Mouse (Mus musculus) liver, embryonic 16.5 days (tissue): ENCODE measurements around the gene Olfr1392. TPM values are rescaled to one million over a fixed set of nuclear protein-coding genes. Genes with fewer than 3 reads are reported as not detected.

Experiments
- ATAC-seq: fragments of 200-750 bp; cut with Nextera tagmentation; 2 replicates; pipeline ENCODE4 v1.8.0; 2017; ENCODE audit warnings: low read depth, mild to moderate bottlenecking, moderate number of reproducible peaks, moderate library complexity
- H3K27ac ChIP-seq: fragments of 300-500 bp; sonication (generic); 2 replicates; pipeline ENCODE4 v1.5.1; 2014; ENCODE audit warnings: mild to moderate bottlenecking, low read length
- H3K27me3 ChIP-seq: fragments of 300-500 bp; sonication (generic); 2 replicates; pipeline ENCODE4 v1.6.1; 2014; ENCODE audit warnings: low read depth, low read length, mixed read lengths; ENCODE audit not compliant: control insufficient read depth, insufficient read depth
- H3K36me3 ChIP-seq: fragments of 300-500 bp; sonication (generic); 2 replicates; pipeline ENCODE4 v1.6.1; 2014; ENCODE audit warnings: mild to moderate bottlenecking; ENCODE audit not compliant: control insufficient read depth, insufficient read depth
- H3K4me1 ChIP-seq: fragments of 300-500 bp; sonication (generic); 2 replicates; pipeline ENCODE4 v1.6.1; 2014; ENCODE audit warnings: low read depth, low read length, mixed read lengths; ENCODE audit not compliant: control insufficient read depth
- H3K4me2 ChIP-seq: fragments of 300-500 bp; sonication (generic); 2 replicates; pipeline ENCODE4 v1.6.1; 2014; ENCODE audit warnings: low read depth, low read length, mixed read lengths
- H3K4me3 ChIP-seq: fragments of 300-500 bp; sonication (generic); 2 replicates; pipeline ENCODE4 v1.5.1; 2014; ENCODE audit warnings: low read depth, mild to moderate bottlenecking, low read length
- H3K9ac ChIP-seq: fragments of 300-500 bp; sonication (generic); 2 replicates; pipeline ENCODE4 v1.6.1; 2014; ENCODE audit warnings: low read depth, low read length
- H3K9me3 ChIP-seq: fragments of 300-500 bp; sonication (generic); replicated peaks from 2 replicates; pipeline ENCODE4 v1.6.1; 2016; ENCODE audit warnings: low read length; ENCODE audit not compliant: control insufficient read depth
- WGBS: fragments of 180-500 bp; shearing (Covaris S2); extraction: QIAGEN DNeasy Blood & Tissue Kit; methylation state at CpG from one replicate; pipeline ENCODE4 v1.1.7; 2014; ENCODE audit not compliant: insufficient replicate concordance; 5-methylcytosine and 5-hydroxymethylcytosine counted together
- polyA plus RNA-seq: library from polyadenylated mRNA; unstranded; fragments of >200 nt; fragmentation: Nextera tagmentation; extraction: Ambion mirVana; gene quantifications from 2 replicates; pipeline ENCODE4 v1.2.1, GENCODE M21; 2015

The Olfr1392 gene
- polyA plus RNA-seq, 1 experiment from 2014 or later = not detected

DNA sequence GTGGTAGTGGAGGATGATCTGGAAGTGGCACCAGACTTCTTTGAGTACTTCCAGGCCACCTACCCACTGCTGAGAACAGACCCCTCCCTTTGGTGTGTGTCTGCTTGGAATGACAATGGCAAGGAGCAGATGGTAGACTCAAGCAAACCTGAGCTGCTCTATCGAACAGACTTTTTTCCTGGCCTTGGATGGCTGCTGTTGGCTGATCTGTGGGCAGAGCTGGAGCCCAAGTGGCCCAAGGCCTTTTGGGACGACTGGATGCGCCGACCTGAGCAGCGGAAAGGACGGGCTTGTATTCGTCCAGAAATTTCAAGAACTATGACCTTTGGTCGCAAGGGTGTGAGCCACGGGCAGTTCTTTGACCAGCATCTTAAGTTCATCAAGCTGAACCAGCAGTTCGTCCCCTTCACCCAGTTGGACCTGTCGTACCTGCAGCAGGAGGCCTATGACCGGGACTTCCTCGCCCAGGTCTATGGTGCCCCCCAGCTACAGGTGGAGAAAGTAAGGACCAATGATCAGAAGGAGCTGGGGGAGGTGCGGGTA, 23.7 kb upstream of the Olfr1392 start:
- ATAC-seq = no peak
- peaks cover 10% of the 10 kb centered on the region for H3K4me1 ChIP-seq
- 89% methylated on average over 14 of the region's 14 CpGs for whole genome bisulfite sequencing
- no peaks in the 10 kb centered on the region for H3K9me3 ChIP-seq
- no peak overlapping the region for H3K4me2 ChIP-seq
- peaks cover 19% of the 10 kb centered on the region for H3K36me3 ChIP-seq
- no peak overlapping the region for H3K4me3 ChIP-seq
- H3K9ac ChIP-seq = no peak overlapping the region
- H3K27me3 ChIP-seq = no peaks in the 10 kb centered on the region
- no peak overlapping the region for H3K27ac ChIP-seq

DNA sequence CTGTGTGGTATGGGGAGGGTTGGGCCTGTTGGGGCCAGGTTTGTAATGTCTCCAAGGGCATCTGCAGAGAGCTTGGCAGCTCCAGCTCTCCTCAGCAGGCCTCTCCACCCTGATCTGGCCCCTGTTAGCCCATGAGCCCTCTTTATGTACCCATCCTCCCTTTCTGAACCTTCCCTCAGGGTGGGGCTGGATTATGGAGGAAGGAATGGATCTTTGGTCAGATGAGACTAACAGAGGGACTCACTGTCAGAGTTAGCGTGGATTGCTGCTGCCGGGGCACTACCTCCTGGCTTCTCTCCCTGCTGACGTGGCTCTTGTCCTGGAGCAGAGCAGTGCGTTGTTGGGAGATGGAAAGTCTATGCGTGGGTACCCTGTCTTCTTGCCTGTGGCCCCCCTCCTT, 22.8 kb upstream of the Olfr1392 start:
- H3K4me3 ChIP-seq = no peak overlapping the region
- no peak overlapping the region for H3K4me2 ChIP-seq
- H3K36me3 ChIP-seq = peaks cover 19% of the 10 kb centered on the region
- H3K9me3 ChIP-seq = no peaks in the 10 kb centered on the region
- no peaks in the 10 kb centered on the region for H3K27me3 ChIP-seq
- WGBS = 81% methylated on average over 5 of the region's 5 CpGs
- no peak overlapping the region for H3K27ac ChIP-seq
- ATAC-seq = no peak
- peaks cover 10% of the 10 kb centered on the region for H3K4me1 ChIP-seq
- H3K9ac ChIP-seq = no peak overlapping the region

DNA sequence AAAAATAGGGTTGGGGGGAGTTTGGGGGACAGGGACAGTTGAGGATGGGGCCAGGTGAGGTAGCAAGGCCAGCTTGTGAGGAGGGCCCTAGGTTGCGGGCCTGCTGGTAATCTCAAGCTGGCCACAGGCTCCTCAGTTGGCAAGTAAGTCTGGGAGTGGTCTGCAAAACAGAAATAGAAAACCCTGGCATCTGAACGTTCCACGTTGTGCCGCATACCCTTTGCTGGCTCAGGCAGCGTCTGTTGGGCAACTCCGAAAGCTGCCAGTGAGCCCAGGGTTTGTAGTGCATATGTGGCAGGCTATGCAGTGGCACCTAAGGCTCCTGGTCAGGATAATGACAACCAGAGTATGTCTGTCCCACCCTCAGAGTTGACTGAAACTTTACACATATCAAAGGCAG, 21.9 kb upstream of the Olfr1392 start:
- 87% methylated on average over 6 of the region's 6 CpGs for WGBS
- no peak overlapping the region for H3K9ac ChIP-seq
- peaks cover 19% of the 10 kb centered on the region for H3K36me3 ChIP-seq
- no peak for ATAC-seq
- no peak overlapping the region for H3K4me2 ChIP-seq
- H3K27me3 ChIP-seq = no peaks in the 10 kb centered on the region
- no peak overlapping the region for H3K4me3 ChIP-seq
- H3K27ac ChIP-seq = no peak overlapping the region
- H3K4me1 ChIP-seq = peaks cover 16% of the 10 kb centered on the region
- H3K9me3 ChIP-seq = no peaks in the 10 kb centered on the region

DNA sequence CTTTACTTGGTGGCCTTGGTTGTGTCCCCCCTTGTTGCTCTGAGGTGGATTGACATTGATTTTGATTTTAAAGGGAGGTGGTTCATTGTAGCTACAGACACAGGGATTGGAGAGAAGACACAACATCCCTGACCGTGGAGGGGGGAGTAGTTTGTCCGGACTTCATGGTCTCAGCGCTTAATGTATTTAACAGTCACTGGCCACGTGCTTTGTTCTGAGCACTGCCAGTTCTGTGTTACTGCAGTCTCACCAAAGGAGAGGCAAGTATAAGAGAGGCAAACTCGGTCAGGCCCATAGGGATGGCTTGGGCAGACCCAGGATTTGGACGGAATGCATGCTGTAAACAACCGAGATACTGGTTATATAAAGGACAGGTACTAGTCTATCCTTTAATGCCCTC, 21.0 kb upstream of the Olfr1392 start:
- no peak overlapping the region for H3K4me3 ChIP-seq
- H3K27ac ChIP-seq = no peak overlapping the region
- ATAC-seq = no peak
- no peaks in the 10 kb centered on the region for H3K27me3 ChIP-seq
- peaks cover 19% of the 10 kb centered on the region for H3K36me3 ChIP-seq
- H3K4me1 ChIP-seq = peaks cover 16% of the 10 kb centered on the region
- H3K9ac ChIP-seq = no peak overlapping the region
- no peak overlapping the region for H3K4me2 ChIP-seq
- no peaks in the 10 kb centered on the region for H3K9me3 ChIP-seq
- WGBS = 83% methylated on average over 7 of the region's 7 CpGs

DNA sequence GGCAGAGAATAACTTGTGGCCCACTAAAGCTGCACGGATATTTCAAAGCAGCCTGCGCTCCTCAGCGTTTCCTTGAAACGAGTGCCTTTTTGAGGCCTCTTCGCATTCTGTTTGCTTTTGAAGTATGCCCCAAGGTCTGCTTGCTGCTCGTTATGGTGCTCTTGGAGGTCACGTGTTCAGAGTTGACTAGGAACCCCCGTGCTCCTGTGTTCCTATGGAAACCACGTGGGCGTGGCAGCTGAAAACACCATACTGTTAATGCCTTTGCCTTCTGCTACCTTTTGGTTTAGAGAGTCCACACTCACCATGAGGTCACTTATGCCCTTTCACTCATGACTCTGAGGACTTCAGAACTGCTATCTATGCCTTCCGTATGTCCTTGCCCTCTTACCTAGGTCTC, 20.5 kb upstream of the Olfr1392 start:
- no peak for ATAC-seq

DNA sequence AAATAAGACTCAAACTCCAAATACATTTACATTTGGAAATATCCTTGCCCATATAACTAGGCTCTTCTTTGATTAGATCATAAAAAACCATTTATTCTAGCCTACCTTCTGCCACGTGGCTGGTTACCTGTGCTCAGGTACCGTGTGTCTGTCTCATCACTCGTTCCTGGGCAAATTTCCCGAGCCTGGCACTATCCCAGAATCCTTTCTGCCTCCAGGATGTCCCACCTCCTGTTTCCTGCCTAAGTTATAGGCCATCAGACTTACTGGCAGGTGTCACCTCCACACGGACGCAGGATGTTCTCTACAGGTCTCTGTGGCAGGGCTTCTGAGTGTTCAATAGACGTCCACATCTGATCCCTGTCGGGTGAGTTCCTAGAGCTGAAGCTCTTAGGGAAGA, 20.0 kb upstream of the Olfr1392 start:
- WGBS = 76% methylated on average over 8 of the region's 8 CpGs
- ATAC-seq = no peak
- Histone ChIP-seq H3K27ac (no peak overlapping the region), H3K9ac (no peak overlapping the region), H3K36me3 (peaks cover 19% of the 10 kb centered on the region), H3K4me3 (no peak overlapping the region), H3K27me3 (no peaks in the 10 kb centered on the region), H3K4me2 (no peak overlapping the region), H3K9me3 (no peaks in the 10 kb centered on the region), H3K4me1 (peaks cover 16% of the 10 kb centered on the region)

More for the DNA sequence above, 20.5 kb upstream of the Olfr1392 start:
- H3K27ac ChIP-seq = no peak overlapping the region
- H3K4me3 ChIP-seq = no peak overlapping the region
- H3K9me3 ChIP-seq = no peaks in the 10 kb centered on the region
- H3K36me3 ChIP-seq = peaks cover 19% of the 10 kb centered on the region
- WGBS = 63% methylated on average over 11 of the region's 11 CpGs
- H3K4me2 ChIP-seq = no peak overlapping the region
- H3K27me3 ChIP-seq = no peaks in the 10 kb centered on the region
- H3K4me1 ChIP-seq = peaks cover 16% of the 10 kb centered on the region
- no peak overlapping the region for H3K9ac ChIP-seq

DNA sequence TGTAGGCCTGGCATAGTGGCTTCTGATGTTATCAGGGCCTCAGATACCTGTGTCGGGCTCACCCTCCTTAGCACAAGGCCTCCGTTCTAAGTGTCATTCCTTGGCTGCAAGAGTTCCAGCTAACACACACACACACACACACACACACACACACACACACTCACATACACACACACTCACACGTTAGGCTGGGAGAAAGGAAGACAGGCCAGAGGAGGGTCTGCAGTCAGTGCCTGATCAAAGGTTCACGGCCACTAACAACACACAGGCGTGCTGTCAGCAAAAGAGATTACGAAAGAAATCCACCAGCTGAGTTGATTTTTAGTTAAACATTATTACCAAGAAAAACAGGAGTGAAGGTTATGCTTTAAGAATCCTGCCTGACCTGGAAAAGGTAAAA, 18.4 kb upstream of the Olfr1392 start:
- ATAC-seq = peak; percentile 80
- H3K9ac ChIP-seq = no peak overlapping the region
- H3K27me3 ChIP-seq = no peaks in the 10 kb centered on the region
- H3K4me1 ChIP-seq = peaks cover 8% of the 10 kb centered on the region
- H3K4me2 ChIP-seq = no peak overlapping the region
- H3K4me3 ChIP-seq = no peak overlapping the region
- H3K9me3 ChIP-seq = no peaks in the 10 kb centered on the region
- H3K36me3 ChIP-seq = peaks cover 5% of the 10 kb centered on the region
- WGBS = 62% methylated on average over 6 of the region's 6 CpGs
- peak overlapping the region; percentile 67 for H3K27ac ChIP-seq

DNA sequence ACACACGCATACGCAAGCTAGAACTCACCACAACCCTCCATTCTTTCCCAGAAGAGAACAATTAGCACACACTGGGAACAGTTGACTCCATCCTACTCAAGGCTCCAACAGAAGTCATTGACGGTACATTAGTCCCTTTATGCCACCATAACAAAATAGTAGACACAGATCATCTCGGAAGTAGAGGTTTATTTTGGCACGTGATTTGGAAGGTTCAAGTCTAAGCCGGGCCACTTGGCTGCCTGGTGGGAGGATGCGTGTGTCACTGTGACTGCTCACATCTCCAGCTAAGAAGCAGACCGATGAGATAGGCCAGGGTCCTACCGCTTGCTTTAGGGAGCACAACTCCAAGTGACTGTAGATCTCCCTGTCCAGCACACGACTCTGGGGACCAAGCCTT, 17.8 kb upstream of the Olfr1392 start:
- ATAC-seq = no peak
- H3K27ac ChIP-seq = peak overlapping the region; percentile 67
- no peak overlapping the region for H3K9ac ChIP-seq
- WGBS = 83% methylated on average over 10 of the region's 10 CpGs
- H3K4me1 ChIP-seq = peaks cover 8% of the 10 kb centered on the region
- H3K36me3 ChIP-seq = no peaks in the 10 kb centered on the region
- no peak overlapping the region for H3K4me2 ChIP-seq
- no peak overlapping the region for H3K4me3 ChIP-seq
- H3K27me3 ChIP-seq = no peaks in the 10 kb centered on the region
- H3K9me3 ChIP-seq = no peaks in the 10 kb centered on the region

DNA sequence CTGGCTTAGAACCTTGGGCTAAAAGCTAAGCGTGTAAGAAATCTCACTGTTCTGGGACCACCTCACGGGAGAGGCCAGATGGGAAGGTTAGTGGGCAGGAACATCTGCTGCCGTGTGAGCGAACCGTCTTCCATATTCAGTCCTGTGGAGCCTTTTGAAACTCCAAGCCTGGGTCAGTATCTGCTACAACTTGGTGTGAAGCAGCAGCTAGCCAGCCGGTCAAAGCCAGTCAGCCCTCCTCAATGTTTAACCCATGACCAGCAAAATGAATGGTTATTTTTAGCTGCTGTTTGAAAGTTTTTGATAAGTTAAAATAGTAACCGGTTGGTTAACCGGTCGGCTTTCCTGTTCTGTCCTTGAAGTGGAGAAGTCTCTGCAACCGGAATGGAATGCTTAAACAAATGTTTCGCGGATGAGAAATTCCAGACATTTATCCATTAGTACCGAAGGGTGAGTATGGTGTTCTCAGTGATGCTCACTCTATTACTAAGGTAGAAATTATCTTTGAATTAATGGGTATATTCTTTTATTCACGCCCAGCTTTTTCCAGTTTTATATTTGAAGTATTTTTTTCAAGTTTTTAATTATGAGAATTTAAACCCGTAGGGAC, 17.0 kb upstream of the Olfr1392 start:
- no peaks in the 10 kb centered on the region for H3K9me3 ChIP-seq
- no peaks in the 10 kb centered on the region for H3K27me3 ChIP-seq
- no peak overlapping the region for H3K4me2 ChIP-seq
- ATAC-seq = no peak
- no peak overlapping the region for H3K9ac ChIP-seq
- 69% methylated on average over 15 of the region's 15 CpGs for WGBS
- H3K36me3 ChIP-seq = no peaks in the 10 kb centered on the region
- peak overlapping the region; percentile 29; the same call in 1 of the 2 replicates for H3K27ac ChIP-seq
- peaks cover 8% of the 10 kb centered on the region for H3K4me1 ChIP-seq
- H3K4me3 ChIP-seq = no peak overlapping the region
